Mouse (Mus musculus) T-helper 17 cell (primary cell): ENCODE results near the gene Amy2a1.

ENCODE experiments used
- in situ Hi-C, 2 experiments: fragments of 300-600 bp; cut with MboI, MseI; formaldehyde crosslinking; loops; 1 replicate in 1 of 2; 2 replicates in 1 of 2; pipeline ENCODE4 v1.15.1; 2025; ENCODE audit warnings: high pct_unique_total_duplicates in 2 of 2

Gene Amy2a1

GRCm38 (mm10) chr3:113532328-113532727 is at the start of gene Amy2a1:
TSS of gene Amy2a1 (minus strand) at chr3:113532428.
- in situ Hi-C loops, result loop anchor here (10.0 to 25.0 kb wide), 8 partner anchors 158 to 1445 kb away; partner anchors contain the start of gene Amy2a3 (in 1 of the 2)

- in situ Hi-C loops, result loop anchor here (10.0 kb wide), 2 partner anchors 850 to 1610 kb away; no protein-coding TSS in a partner anchor
Measured at GRCm38 (mm10) chr3:113574578-113574977, 42.4 kb upstream of the Amy2a1 start.

- in situ Hi-C loops, result loop anchor here (10.0 kb wide), 2 partner anchors 849 to 1609 kb away; no protein-coding TSS in a partner anchor
Measured at GRCm38 (mm10) chr3:113574138-113574537, 41.9 kb upstream of the Amy2a1 start.

- in situ Hi-C loops, result loop anchor here (10.0 kb wide), 2 partner anchors 847 to 1607 kb away; no protein-coding TSS in a partner anchor
Measured at GRCm38 (mm10) chr3:113572158-113572557, 39.9 kb upstream of the Amy2a1 start.

- in situ Hi-C loops, result loop anchor here (10.0 to 25.0 kb wide), 9 partner anchors 165 to 1452 kb away; partner anchors contain the start of gene Amy2a3 (in 1 of the 2)
Measured at GRCm38 (mm10) chr3:113539692-113540091, 7.5 kb upstream of the Amy2a1 start.
